Mouse (Mus musculus): ENCODE measurements around the gene Arid2. TPM values are rescaled to one million over a fixed set of nuclear protein-coding genes. Genes with fewer than 3 reads are reported as not detected.
"Not testable (repeated sequence)": the region's sequence is repeated elsewhere in the genome, so short reads cannot be mapped to it uniquely, and the experiment has no call there.

Gene Arid2
- total RNA-seq, 4 experiments from 2014 or later, result 28.6 to 39.8 (median 35.4) TPM

DNA sequence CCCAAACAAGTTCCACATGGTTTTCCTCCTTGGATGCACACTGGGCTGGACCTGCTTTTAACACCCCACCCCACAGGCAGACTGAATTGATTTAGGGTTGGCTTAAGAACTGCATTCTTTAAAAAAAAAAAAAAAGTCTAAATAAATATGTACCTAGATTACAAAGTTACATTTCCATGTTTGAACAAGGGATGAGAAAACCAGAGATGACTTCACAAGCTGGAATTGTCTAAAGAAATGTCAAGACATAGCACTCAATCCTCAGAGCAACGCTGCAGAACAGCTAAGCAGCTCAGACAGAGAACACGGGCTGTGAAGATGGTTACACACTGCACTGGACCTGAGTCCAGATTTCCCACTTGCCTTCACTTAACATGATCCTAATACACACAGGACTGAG is 119.8 kb downstream of the Arid2 start:
- DNase-seq (ENCODE audit: low spot score in 2 of 2), result no peak

DNA sequence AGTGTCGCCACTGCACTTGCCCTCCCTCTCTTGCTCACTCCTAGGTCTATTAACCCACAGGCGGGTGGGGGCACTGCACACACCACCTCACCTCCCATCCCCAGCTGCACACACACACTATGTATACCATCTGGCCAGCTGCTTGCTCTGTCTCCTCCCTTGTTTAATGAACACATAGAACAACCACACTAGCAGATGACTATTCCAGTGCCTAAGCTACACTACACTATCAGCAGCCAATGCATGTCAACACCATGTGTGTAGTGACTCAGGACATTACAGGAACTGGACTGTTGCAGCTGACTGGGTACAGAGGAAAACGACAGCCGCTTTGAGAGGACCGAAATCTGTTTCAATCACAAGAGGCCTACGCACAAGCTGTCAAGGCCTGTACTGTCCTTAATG is 121.4 kb downstream of the Arid2 start:
- DNase-seq (ENCODE audit: low spot score in 2 of 2), result peak; percentile 38 to 44

- no peak for DNase-seq (ENCODE audit: low spot score in 2 of 2)
Observed at GRCm38 (mm10) chr15:96418161-96418560, 130.8 kb downstream of the Arid2 start.

DNA sequence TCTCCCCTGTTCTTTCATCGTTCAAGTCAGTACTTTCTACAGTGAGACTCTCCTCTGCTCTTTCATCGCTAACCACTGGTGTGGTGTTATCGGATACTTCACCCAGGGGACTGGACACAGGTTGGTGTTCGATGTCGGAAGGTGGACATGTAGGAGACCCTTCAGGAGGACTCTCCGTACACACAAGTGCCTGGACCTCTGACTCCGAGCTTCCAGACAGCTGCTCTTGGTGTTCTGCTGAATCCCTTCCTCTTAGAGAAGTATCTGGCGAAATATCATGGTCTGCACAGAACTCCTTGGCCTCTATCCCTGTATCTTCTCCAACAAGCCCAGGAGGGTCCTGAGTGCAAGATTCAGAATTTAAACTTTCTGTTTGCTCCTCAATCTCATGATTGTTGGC is 132.6 kb downstream of the Arid2 start:
- no peak for DNase-seq (ENCODE audit: low spot score in 2 of 2)

DNA sequence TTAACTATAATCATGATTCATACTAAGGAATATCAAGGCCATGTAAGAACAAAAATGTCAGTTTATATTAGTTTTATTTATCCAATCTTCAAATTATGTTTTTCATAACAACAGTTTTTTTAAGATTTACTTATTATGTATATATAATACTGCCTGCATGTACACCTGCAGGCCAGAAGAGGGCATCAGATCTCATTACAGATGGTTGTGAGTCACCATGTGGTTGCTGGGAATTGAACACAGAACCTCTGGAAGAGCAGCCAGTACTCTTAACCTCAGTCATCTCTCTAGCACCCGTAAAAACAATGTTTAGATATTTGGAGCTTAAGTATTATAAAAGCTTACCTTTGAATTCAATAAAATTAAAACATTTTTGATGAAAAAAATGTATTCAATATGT is 146.9 kb downstream of the Arid2 start:
- no peak for DNase-seq (ENCODE audit: low spot score in 2 of 2)

DNA sequence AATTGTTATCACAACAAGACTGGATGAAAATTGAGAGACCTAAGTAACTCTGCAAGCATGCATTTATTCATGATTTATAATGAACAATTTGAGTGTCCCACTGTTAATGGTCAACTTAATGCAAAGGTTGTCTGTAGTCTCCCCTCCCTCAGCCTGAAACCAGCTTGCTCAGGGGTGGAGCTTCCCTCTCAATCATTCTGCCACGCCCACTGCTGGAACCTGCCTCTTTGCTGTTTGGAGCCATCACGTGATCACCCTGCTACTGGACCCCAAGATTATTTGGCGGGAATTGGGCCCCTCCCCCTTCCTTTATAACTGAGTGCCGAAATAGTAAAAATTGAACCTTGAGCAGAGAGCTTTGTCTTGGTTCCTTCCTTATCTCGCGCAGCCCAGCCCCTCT is 154.2 kb downstream of the Arid2 start:
- not testable (repeated sequence) for DNase-seq (ENCODE audit: low spot score in 2 of 2)

DNA sequence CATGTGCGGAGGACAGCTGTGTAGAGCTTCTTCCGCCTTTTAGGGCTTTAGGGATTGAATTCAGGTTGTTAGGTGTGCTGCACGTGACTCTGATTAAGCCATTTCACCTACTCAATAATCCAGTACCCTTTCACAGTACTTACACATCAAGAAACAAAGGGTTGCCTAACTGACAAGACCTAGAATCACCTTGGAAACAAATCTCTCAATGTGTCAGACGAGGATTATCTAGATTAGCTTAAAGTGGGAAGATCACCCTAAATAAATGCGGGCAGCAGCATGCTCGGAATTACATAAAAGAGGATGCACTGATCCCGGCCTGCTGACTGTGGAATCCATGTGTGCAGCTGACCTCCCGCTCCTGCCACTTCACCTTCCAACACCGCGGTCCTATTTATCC is 159.5 kb downstream of the Arid2 start:
- no peak for DNase-seq (ENCODE audit: low spot score in 2 of 2)

DNA sequence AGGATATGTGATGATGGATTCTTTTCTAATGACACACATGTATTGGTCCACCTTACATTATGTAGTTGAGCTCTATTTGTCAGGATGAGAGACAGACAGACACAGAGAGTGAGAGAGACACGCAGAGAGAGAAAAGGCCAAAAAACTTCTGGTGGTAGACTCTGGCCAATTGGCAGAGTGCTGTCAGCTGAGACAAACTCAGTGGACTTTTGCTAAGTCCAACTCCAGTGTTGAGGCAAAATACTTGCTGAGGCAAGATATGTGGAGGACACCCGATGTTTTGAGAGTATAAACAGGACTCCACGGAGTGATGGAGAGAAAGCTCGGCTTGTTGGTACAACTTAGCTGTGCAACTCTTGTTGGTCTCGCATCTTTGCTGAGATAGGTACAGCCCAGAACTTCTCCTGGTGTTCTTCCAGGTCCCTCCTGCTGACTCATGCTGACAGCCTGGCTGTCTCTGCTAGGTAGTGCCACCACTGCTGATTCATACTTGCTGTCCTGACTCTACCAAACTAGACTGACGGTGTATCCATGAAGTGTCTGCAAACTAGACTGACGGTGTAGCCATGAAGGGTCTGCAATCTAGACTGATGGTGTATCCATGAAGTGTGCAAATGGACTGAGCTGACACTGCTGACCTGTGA is 161.5 kb downstream of the Arid2 start:
- DNase-seq (ENCODE audit: low spot score in 2 of 2), result no peak

- DNase-seq (ENCODE audit: low spot score in 2 of 2), result no peak
Observed at GRCm38 (mm10) chr15:96453346-96453745, 166.0 kb downstream of the Arid2 start.

Small RNA genes within 50 kb of the gene (microRNA-seq; reads per million reads assigned to microRNA genes)
- 0 reads per million in 2 experiments for gene Gm25397

Other genes starting within 250 kb of the Arid2 start
- 10 to 100 TPM; 54.0 to 62.6 (median 60.0) TPM for gene Scaf11, start 173.3 kb downstream of the Arid2 start, total RNA-seq (2022)